Mouse (Mus musculus): ENCODE measurements around the gene Saxo1. TPM values are rescaled to one million over a fixed set of nuclear protein-coding genes. Genes with fewer than 3 reads are reported as not detected.

Saxo1 gene
- total RNA-seq, 1 experiment from 2014 or later, result not detected

- ATAC-seq (ENCODE audit: extremely low read depth, insufficient number of reproducible peaks, low FRiP score, poor library complexity, severe bottlenecking), result no peak
Observed at GRCm38 (mm10) chr4:86533406-86534090, 24.6 kb downstream of the Saxo1 start.

- ATAC-seq (ENCODE audit: extremely low read depth, insufficient number of reproducible peaks, low FRiP score, poor library complexity, severe bottlenecking), result no peak
Observed at GRCm38 (mm10) chr4:86529161-86529560, 29.0 kb downstream of the Saxo1 start.

GRCm38 (mm10) chr4:86527162-86528136, 30.7 kb downstream of the Saxo1 start:
- ATAC-seq (ENCODE audit: extremely low read depth, insufficient number of reproducible peaks, low FRiP score, poor library complexity, severe bottlenecking), result no peak

- no peak for ATAC-seq (ENCODE audit: extremely low read depth, insufficient number of reproducible peaks, low FRiP score, poor library complexity, severe bottlenecking)
Observed at GRCm38 (mm10) chr4:86524483-86524882, 33.6 kb downstream of the Saxo1 start.

GRCm38 (mm10) chr4:86523771-86524170, 34.4 kb downstream of the Saxo1 start:
- ATAC-seq (ENCODE audit: extremely low read depth, insufficient number of reproducible peaks, low FRiP score, poor library complexity, severe bottlenecking), result no peak

- no peak for ATAC-seq (ENCODE audit: extremely low read depth, insufficient number of reproducible peaks, low FRiP score, poor library complexity, severe bottlenecking)
Observed at GRCm38 (mm10) chr4:86520695-86521094, 37.4 kb downstream of the Saxo1 start.

GRCm38 (mm10) chr4:86519953-86520352, 38.2 kb downstream of the Saxo1 start:
- ATAC-seq (ENCODE audit: extremely low read depth, insufficient number of reproducible peaks, low FRiP score, poor library complexity, severe bottlenecking), result no peak

GRCm38 (mm10) chr4:86504656-86505055, 53.5 kb downstream of the Saxo1 start:
- ATAC-seq (ENCODE audit: extremely low read depth, insufficient number of reproducible peaks, low FRiP score, poor library complexity, severe bottlenecking), result no peak

GRCm38 (mm10) chr4:86499561-86499960, 58.6 kb downstream of the Saxo1 start:
- ATAC-seq (ENCODE audit: extremely low read depth, insufficient number of reproducible peaks, low FRiP score, poor library complexity, severe bottlenecking), result no peak

- ATAC-seq (ENCODE audit: extremely low read depth, insufficient number of reproducible peaks, low FRiP score, poor library complexity, severe bottlenecking), result no peak
Observed at GRCm38 (mm10) chr4:86498754-86499153, 59.4 kb downstream of the Saxo1 start.

- ATAC-seq (ENCODE audit: extremely low read depth, insufficient number of reproducible peaks, low FRiP score, poor library complexity, severe bottlenecking), result no peak
Observed at GRCm38 (mm10) chr4:86489128-86489527, 69.0 kb downstream of the Saxo1 start.

GRCm38 (mm10) chr4:86486901-86487300, 71.2 kb downstream of the Saxo1 start:
- no peak for ATAC-seq (ENCODE audit: extremely low read depth, insufficient number of reproducible peaks, low FRiP score, poor library complexity, severe bottlenecking)

GRCm38 (mm10) chr4:86486491-86486890, 71.6 kb downstream of the Saxo1 start:
- ATAC-seq (ENCODE audit: extremely low read depth, insufficient number of reproducible peaks, low FRiP score, poor library complexity, severe bottlenecking), result no peak

GRCm38 (mm10) chr4:86485052-86485451, 73.1 kb downstream of the Saxo1 start:
- ATAC-seq (ENCODE audit: extremely low read depth, insufficient number of reproducible peaks, low FRiP score, poor library complexity, severe bottlenecking), result no peak

GRCm38 (mm10) chr4:86483686-86484085, 74.4 kb downstream of the Saxo1 start:
- ATAC-seq (ENCODE audit: extremely low read depth, insufficient number of reproducible peaks, low FRiP score, poor library complexity, severe bottlenecking), result no peak

- no peak for ATAC-seq (ENCODE audit: extremely low read depth, insufficient number of reproducible peaks, low FRiP score, poor library complexity, severe bottlenecking)
Observed at GRCm38 (mm10) chr4:86483013-86483615, 75.0 kb downstream of the Saxo1 start.

- no peak for ATAC-seq (ENCODE audit: extremely low read depth, insufficient number of reproducible peaks, low FRiP score, poor library complexity, severe bottlenecking)
Observed at GRCm38 (mm10) chr4:86480891-86481290, 77.2 kb downstream of the Saxo1 start.

GRCm38 (mm10) chr4:86464808-86465207, 93.3 kb downstream of the Saxo1 start:
- no peak for ATAC-seq (ENCODE audit: extremely low read depth, insufficient number of reproducible peaks, low FRiP score, poor library complexity, severe bottlenecking)

- ATAC-seq (ENCODE audit: extremely low read depth, insufficient number of reproducible peaks, low FRiP score, poor library complexity, severe bottlenecking), result no peak
Observed at GRCm38 (mm10) chr4:86450468-86450867, 107.7 kb downstream of the Saxo1 start.

GRCm38 (mm10) chr4:86436336-86436735, 121.8 kb downstream of the Saxo1 start:
- no peak for ATAC-seq (ENCODE audit: extremely low read depth, insufficient number of reproducible peaks, low FRiP score, poor library complexity, severe bottlenecking)
